Mouse (Mus musculus) forebrain, embryonic 13.5 days (tissue): Measurements from ENCODE around the gene Sept4. TPM values are rescaled to one million over a fixed set of nuclear protein-coding genes. Genes with fewer than 3 reads are reported as not detected.

ENCODE experiments used
- ATAC-seq: fragments of 200-750 bp; cut with Nextera tagmentation; 2 replicates; pipeline ENCODE4 v1.8.0; 2017
- H3K27ac ChIP-seq: fragments of 300-500 bp; sonication (generic); 2 replicates; pipeline ENCODE4 v1.5.1; 2015; ENCODE audit warnings: inconsistent platforms, mild to moderate bottlenecking, moderate library complexity
- H3K27me3 ChIP-seq: fragments of 300-500 bp; sonication (generic); 2 replicates; pipeline ENCODE4 v1.6.1; 2015; ENCODE audit warnings: mild to moderate bottlenecking, inconsistent platforms
- H3K36me3 ChIP-seq: fragments of 300-500 bp; sonication (generic); 2 replicates; pipeline ENCODE4 v1.6.1; 2015; ENCODE audit warnings: mild to moderate bottlenecking, inconsistent platforms; ENCODE audit not compliant: poor library complexity, severe bottlenecking
- H3K4me1 ChIP-seq: fragments of 300-500 bp; sonication (generic); 2 replicates; pipeline ENCODE4 v1.6.1; 2015; ENCODE audit warnings: inconsistent platforms
- H3K4me2 ChIP-seq: fragments of 300-500 bp; sonication (generic); 2 replicates; pipeline ENCODE4 v1.6.1; 2015; ENCODE audit warnings: inconsistent platforms, mild to moderate bottlenecking, moderate library complexity
- H3K4me3 ChIP-seq: fragments of 300-500 bp; sonication (generic); 2 replicates; pipeline ENCODE4 v1.5.1; 2015; ENCODE audit warnings: mild to moderate bottlenecking, inconsistent platforms
- H3K9ac ChIP-seq: fragments of 300-500 bp; sonication (generic); 2 replicates; pipeline ENCODE4 v1.6.1; 2015; ENCODE audit warnings: mild to moderate bottlenecking, inconsistent platforms
- H3K9me3 ChIP-seq: fragments of 300-500 bp; sonication (generic); replicated peaks from 2 replicates; pipeline ENCODE4 v1.6.1; 2016; ENCODE audit warnings: inconsistent platforms
- WGBS: fragments of 180-500 bp; shearing (Covaris S2); methylation state at CpG from one replicate; pipeline ENCODE4 v1.1.7; 2015; 5-methylcytosine and 5-hydroxymethylcytosine counted together
- polyA plus RNA-seq: library from polyadenylated mRNA; unstranded; fragments of >200 nt; fragmentation: Nextera tagmentation; extraction: Ambion mirVana; gene quantifications from 2 replicates; pipeline ENCODE4 v1.2.1, GENCODE M21; 2015

The Sept4 gene
- 12.0 and 13.4 TPM in 2 replicates for polyA plus RNA-seq

DNA sequence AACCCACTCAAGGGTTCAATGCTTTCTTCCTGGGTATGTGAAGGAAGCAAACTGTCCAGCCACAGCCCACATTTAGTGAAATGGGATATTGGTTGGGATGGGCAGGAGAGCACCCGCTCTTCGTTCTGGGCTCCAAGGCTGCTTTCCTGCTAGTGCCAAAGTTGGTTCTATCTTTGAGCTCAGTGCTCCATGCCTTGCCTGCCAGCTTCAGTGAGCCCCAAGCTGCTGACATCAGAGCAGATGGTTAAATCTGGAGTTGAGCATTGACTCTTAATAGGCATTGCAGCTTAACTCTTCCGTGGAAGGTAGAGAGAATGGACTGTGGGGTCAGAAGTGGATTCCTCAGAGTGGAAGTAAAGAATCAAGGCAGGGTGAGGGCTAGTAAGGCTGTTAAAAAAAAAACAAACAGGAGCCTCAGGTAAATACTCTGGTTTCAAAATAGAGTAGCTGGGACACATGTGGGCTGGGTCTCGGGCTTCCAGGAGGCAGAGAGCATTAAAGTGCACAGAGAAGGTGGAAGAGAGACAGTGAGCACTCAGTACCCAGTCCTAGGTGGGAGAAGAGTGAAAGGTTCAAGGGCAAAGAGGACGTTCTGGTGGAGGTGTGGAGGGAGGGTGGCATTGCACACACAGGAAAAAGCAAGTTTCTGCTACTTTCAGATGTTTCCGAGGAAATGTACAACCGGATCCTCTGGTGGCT, at the start of gene Sept4:
Sept4 (plus strand) TSS at position 649 of the 699 bp plus-strand sequence.
- H3K36me3 ChIP-seq = no peaks in the 10 kb centered on the region
- H3K9me3 ChIP-seq = no peaks in the 10 kb centered on the region
- no peak within 1 kb of the TSS for H3K4me3 ChIP-seq
- no peak within 1 kb of the TSS for H3K9ac ChIP-seq
- H3K4me1 ChIP-seq = no peaks in the 10 kb centered on the region
- no peak within 1 kb of the TSS for H3K4me2 ChIP-seq
- H3K27me3 ChIP-seq = no peaks in the 10 kb centered on the region
- ATAC-seq = no peak
- WGBS = 85% methylated on average over 7 of the region's 7 CpGs
- H3K27ac ChIP-seq = no peak within 1 kb of the TSS

DNA sequence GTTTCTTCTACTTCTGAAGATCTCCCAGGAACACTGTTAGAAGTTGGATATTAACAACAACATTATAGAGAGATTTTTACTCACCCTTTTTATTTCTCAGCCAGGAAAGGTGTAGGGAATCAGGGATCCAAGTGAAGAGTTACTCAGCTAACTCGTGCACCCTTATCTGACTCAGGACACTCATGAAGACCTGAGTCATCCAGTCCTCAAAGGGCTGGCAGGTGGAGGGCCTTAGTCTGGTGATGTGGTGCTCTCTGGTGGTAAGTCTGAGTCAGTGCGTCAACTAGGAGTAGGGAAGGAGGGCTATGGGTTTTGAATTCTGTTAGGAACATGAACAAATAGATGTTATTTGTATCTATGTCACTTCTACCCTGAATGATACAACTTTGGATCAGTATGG, 49.4 kb upstream of the Sept4 start:
- Histone ChIP-seq H3K4me3 (no peak overlapping the region), H3K27ac (no peak overlapping the region), H3K27me3 (no peaks in the 10 kb centered on the region), H3K4me1 (no peaks in the 10 kb centered on the region), H3K9me3 (no peaks in the 10 kb centered on the region), H3K36me3 (no peaks in the 10 kb centered on the region), H3K9ac (no peak overlapping the region), H3K4me2 (no peak overlapping the region)
- 14% methylated on average over 2 of the region's 2 CpGs for WGBS
- no peak for ATAC-seq

DNA sequence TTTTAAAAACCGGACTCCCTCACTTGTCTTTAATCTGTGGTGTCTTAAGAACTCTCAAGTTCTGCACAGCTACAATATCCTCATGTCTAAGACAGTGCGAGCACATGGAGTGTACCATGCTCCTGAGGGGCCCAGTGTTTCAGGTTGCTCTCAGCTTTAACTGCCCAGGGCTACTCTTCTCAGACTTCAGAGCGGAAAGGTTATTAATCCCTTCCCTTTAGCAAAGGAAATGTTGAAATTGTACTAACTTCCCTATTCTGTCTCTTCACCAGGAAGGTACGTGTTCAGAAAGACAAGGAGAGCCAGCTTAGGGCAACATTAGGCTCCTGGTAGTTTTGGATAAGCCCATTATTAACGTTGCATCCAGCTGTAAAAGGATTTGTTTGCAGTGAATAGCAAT, 45.2 kb upstream of the Sept4 start:
- H3K9me3 ChIP-seq = no peaks in the 10 kb centered on the region
- no peaks in the 10 kb centered on the region for H3K27me3 ChIP-seq
- H3K9ac ChIP-seq = no peak overlapping the region
- H3K4me2 ChIP-seq = no peak overlapping the region
- H3K36me3 ChIP-seq = no peaks in the 10 kb centered on the region
- peaks cover 4% of the 10 kb centered on the region; the same call in 1 of the 2 replicates for H3K4me1 ChIP-seq
- 53% methylated on average over 5 of the region's 5 CpGs for WGBS
- no peak overlapping the region for H3K4me3 ChIP-seq
- H3K27ac ChIP-seq = no peak overlapping the region
- ATAC-seq = no peak

GRCm38 (mm10) chr11:87523967-87524366, 44.7 kb upstream of the Sept4 start:
- no peak overlapping the region for H3K27ac ChIP-seq
- no peaks in the 10 kb centered on the region for H3K27me3 ChIP-seq
- H3K36me3 ChIP-seq = no peaks in the 10 kb centered on the region
- no peak overlapping the region for H3K9ac ChIP-seq
- ATAC-seq = no peak
- no peaks in the 10 kb centered on the region for H3K9me3 ChIP-seq
- H3K4me1 ChIP-seq = peaks cover 4% of the 10 kb centered on the region; the same call in 1 of the 2 replicates
- no peak overlapping the region for H3K4me2 ChIP-seq
- no peak overlapping the region for H3K4me3 ChIP-seq

DNA sequence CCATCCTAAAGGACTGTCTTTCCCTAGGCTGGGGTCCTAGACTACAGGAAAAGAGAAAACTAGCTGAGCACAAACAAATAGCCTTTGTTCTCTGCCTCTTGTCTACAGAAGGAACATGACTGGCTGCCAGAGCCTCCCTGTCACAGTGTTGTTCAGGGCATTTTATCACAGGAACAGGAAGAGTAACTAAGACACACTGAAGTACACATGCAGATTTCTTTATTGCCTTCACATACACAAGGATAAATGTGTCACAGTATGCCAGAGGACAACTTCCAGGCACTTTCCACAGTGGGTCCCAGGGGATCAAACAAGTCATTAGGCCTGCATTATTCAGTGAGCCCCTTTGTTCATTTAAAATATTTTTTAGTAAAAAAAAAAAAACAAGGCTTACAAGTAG, 43.9 kb upstream of the Sept4 start:
- ATAC-seq = no peak
- no peak overlapping the region for H3K4me3 ChIP-seq
- no peak overlapping the region for H3K9ac ChIP-seq
- no peak overlapping the region for H3K27ac ChIP-seq
- H3K36me3 ChIP-seq = no peaks in the 10 kb centered on the region
- peaks cover 4% of the 10 kb centered on the region; the same call in 1 of the 2 replicates for H3K4me1 ChIP-seq
- no peaks in the 10 kb centered on the region for H3K27me3 ChIP-seq
- no peaks in the 10 kb centered on the region for H3K9me3 ChIP-seq
- no peak overlapping the region for H3K4me2 ChIP-seq

GRCm38 (mm10) chr11:87527364-87527763, 41.3 kb upstream of the Sept4 start:
- no peak overlapping the region for H3K27ac ChIP-seq
- H3K4me3 ChIP-seq = no peak overlapping the region
- H3K9ac ChIP-seq = no peak overlapping the region
- WGBS = 79% methylated on average over 3 of the region's 3 CpGs
- H3K27me3 ChIP-seq = no peaks in the 10 kb centered on the region
- peaks cover 4% of the 10 kb centered on the region; the same call in 1 of the 2 replicates for H3K4me1 ChIP-seq
- H3K9me3 ChIP-seq = no peaks in the 10 kb centered on the region
- H3K4me2 ChIP-seq = no peak overlapping the region
- ATAC-seq = no peak
- H3K36me3 ChIP-seq = no peaks in the 10 kb centered on the region

GRCm38 (mm10) chr11:87527990-87528389, 40.7 kb upstream of the Sept4 start:
- Histone ChIP-seq H3K4me2 (no peak overlapping the region), H3K27ac (no peak overlapping the region), H3K27me3 (no peaks in the 10 kb centered on the region), H3K4me1 (peaks cover 4% of the 10 kb centered on the region; the same call in 1 of the 2 replicates), H3K36me3 (no peaks in the 10 kb centered on the region), H3K9me3 (no peaks in the 10 kb centered on the region), H3K9ac (no peak overlapping the region), H3K4me3 (no peak overlapping the region)
- 58% methylated on average over 4 of the region's 4 CpGs for WGBS
- no peak for ATAC-seq

DNA sequence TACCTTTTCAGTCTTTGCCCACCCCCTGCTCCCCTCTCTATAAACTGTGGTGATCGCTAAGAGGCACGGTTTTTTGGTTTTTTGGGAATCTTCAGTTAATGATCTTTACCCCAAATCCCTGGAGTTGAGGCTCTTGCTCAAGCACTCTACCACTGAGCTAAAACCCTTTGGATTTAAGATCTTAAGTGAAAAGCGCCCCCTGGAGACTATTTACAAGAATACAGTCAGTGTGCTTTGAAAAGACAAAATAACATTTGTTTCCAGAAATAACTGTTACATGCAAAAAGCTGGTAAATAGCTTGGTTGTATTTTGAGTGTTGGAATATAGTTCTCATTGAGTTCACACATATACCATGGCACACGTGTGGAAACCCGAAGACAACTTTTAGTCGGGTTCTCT, 37.0 kb upstream of the Sept4 start:
- no peak for ATAC-seq
- H3K4me3 ChIP-seq = no peak overlapping the region
- H3K4me1 ChIP-seq = no peaks in the 10 kb centered on the region
- H3K36me3 ChIP-seq = no peaks in the 10 kb centered on the region
- H3K27ac ChIP-seq = no peak overlapping the region
- H3K4me2 ChIP-seq = no peak overlapping the region
- no peaks in the 10 kb centered on the region for H3K27me3 ChIP-seq
- no peaks in the 10 kb centered on the region for H3K9me3 ChIP-seq
- WGBS = 55% methylated on average over 6 of the region's 6 CpGs
- H3K9ac ChIP-seq = no peak overlapping the region

DNA sequence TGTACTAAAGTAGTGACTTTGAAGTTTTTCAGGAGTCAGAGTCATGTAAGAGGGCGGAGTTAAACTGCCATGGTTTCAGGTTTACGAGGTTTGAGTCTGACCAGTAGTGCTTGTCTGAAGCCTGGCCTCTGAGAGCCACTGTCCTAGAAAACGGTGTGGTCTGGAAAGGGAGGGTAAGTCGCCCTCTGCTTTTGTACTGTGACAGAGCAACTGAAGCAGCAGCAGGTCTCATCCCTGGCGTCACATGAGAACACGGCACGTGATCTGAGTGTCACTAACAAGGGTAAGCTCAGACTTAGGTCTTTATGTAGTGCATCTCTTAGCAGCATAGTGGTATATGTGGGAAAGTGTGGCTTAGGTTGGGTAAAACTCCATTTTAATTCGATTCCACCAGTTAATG, 26.4 kb upstream of the Sept4 start:
- Histone ChIP-seq H3K4me3 (no peak overlapping the region), H3K36me3 (no peaks in the 10 kb centered on the region), H3K9me3 (no peaks in the 10 kb centered on the region), H3K4me2 (no peak overlapping the region), H3K27me3 (no peaks in the 10 kb centered on the region), H3K9ac (no peak overlapping the region), H3K4me1 (no peaks in the 10 kb centered on the region), H3K27ac (no peak overlapping the region)
- WGBS = 43% methylated on average over 8 of the region's 8 CpGs
- ATAC-seq = no peak

- WGBS = 51% methylated on average over 3 of the region's 3 CpGs
- Histone ChIP-seq H3K36me3 (no peaks in the 10 kb centered on the region), H3K27me3 (no peaks in the 10 kb centered on the region)
Observed at GRCm38 (mm10) chr11:87542906-87543305, 25.8 kb upstream of the Sept4 start.

DNA sequence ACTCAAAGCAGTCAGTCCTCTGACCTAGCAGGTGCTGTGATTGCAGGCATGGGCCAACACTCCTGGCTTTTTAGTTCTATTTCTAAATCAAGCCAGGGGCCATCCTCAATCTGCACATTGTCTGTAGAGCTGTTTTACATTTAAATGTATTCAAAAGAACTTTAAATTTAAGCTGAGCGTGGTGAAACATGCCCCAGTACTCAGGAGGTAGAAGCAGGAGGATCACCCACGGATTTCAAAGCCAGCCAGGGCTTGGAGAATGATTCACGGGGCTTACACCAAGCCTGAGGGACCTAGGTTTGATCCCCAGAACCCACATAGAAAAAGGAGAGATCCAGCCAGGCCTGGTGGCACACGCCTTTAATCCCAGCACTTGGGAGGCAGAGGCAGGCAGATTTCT, 15.4 kb upstream of the Sept4 start:
- no peak for ATAC-seq
- Histone ChIP-seq H3K36me3 (no peaks in the 10 kb centered on the region), H3K27ac (no peak overlapping the region), H3K9ac (no peak overlapping the region), H3K4me3 (no peak overlapping the region), H3K4me2 (no peak overlapping the region), H3K4me1 (peaks cover 11% of the 10 kb centered on the region; the same call in 1 of the 2 replicates), H3K9me3 (no peaks in the 10 kb centered on the region), H3K27me3 (no peaks in the 10 kb centered on the region)
- WGBS = 69% methylated on average over 4 of the region's 4 CpGs

More at GRCm38 (mm10) chr11:87542906-87543305, 25.8 kb upstream of the Sept4 start:
- Histone ChIP-seq H3K9me3 (no peaks in the 10 kb centered on the region), H3K9ac (no peak overlapping the region), H3K4me2 (no peak overlapping the region), H3K4me1 (no peaks in the 10 kb centered on the region), H3K27ac (no peak overlapping the region), H3K4me3 (no peak overlapping the region)
- ATAC-seq = no peak

GRCm38 (mm10) chr11:87554386-87554785, 14.3 kb upstream of the Sept4 start:
- Histone ChIP-seq H3K9ac (no peak overlapping the region), H3K4me1 (peaks cover 11% of the 10 kb centered on the region; the same call in 1 of the 2 replicates), H3K4me2 (no peak overlapping the region), H3K27ac (no peak overlapping the region), H3K9me3 (no peaks in the 10 kb centered on the region), H3K36me3 (no peaks in the 10 kb centered on the region), H3K27me3 (no peaks in the 10 kb centered on the region), H3K4me3 (no peak overlapping the region)
- WGBS = 32% methylated on average over 5 of the region's 5 CpGs
- ATAC-seq = no peak
